Mouse (Mus musculus): ENCODE results near the gene Chaf1a. TPM values are rescaled to one million over a fixed set of nuclear protein-coding genes. Genes with fewer than 3 reads are reported as not detected.
"Not testable (repeated sequence)": the region's sequence is repeated elsewhere in the genome, so short reads cannot be mapped to it uniquely, and the experiment has no call there.

The Chaf1a gene
- polyA plus RNA-seq, 1 experiment = 33.6 TPM

GRCm38 (mm10) chr17:56103465-56104285, 63.4 kb downstream of the Chaf1a start:
- TF ChIP-seq EP300 (IDR thresholded peaks at IDR 0.05; ENCODE audit: insufficient read depth, low read depth, low read length) = no peak
- TF ChIP-seq CTCF (IDR thresholded peaks at IDR 0.05; ENCODE audit: low read depth, low read length) = no peak
- TF ChIP-seq POLR2A (IDR thresholded peaks at IDR 0.05; ENCODE audit: insufficient read depth, low read length) = no peak
- H3K27ac ChIP-seq (ENCODE audit: insufficient read depth, low read length) = no peak overlapping the region
- no peaks in the 10 kb centered on the region for H3K4me1 ChIP-seq (ENCODE audit: control insufficient read depth, insufficient read depth, low read length)
- no peaks in the 10 kb centered on the region for H3K9me3 ChIP-seq (replicated peaks; ENCODE audit: control insufficient read depth, insufficient read depth, low read length, poor library complexity, severe bottlenecking)
- no peaks in the 10 kb centered on the region for H3K27me3 ChIP-seq (ENCODE audit: control insufficient read depth, insufficient read depth, low read length, poor library complexity, severe bottlenecking)
- H3K9ac ChIP-seq (ENCODE audit: low read depth, poor library complexity, severe bottlenecking) = no peak overlapping the region
- no peak overlapping the region for H3K4me3 ChIP-seq (ENCODE audit: low read depth, low read length)
- peaks cover 20% of the 10 kb centered on the region for H3K36me3 ChIP-seq (ENCODE audit: control insufficient read depth, insufficient read depth, low read length, poor library complexity, severe bottlenecking)

- H3K9me3 ChIP-seq (replicated peaks; ENCODE audit: control insufficient read depth, insufficient read depth, low read length, poor library complexity, severe bottlenecking); H3K27me3 ChIP-seq (ENCODE audit: control insufficient read depth, insufficient read depth, low read length, poor library complexity, severe bottlenecking); H3K4me3 ChIP-seq (ENCODE audit: low read depth, low read length); H3K9ac ChIP-seq (ENCODE audit: low read depth, poor library complexity, severe bottlenecking); H3K27ac ChIP-seq (ENCODE audit: insufficient read depth, low read length); H3K4me1 ChIP-seq (ENCODE audit: control insufficient read depth, insufficient read depth, low read length): not testable (repeated sequence)
- H3K36me3 ChIP-seq (ENCODE audit: control insufficient read depth, insufficient read depth, low read length, poor library complexity, severe bottlenecking) = peaks cover 12% of the 10 kb centered on the region
Observed at GRCm38 (mm10) chr17:56104821-56105220, 64.6 kb downstream of the Chaf1a start.

GRCm38 (mm10) chr17:56106436-56106835, 66.2 kb downstream of the Chaf1a start:
- not testable (repeated sequence) for H3K9ac ChIP-seq (ENCODE audit: low read depth, poor library complexity, severe bottlenecking); H3K27ac ChIP-seq (ENCODE audit: insufficient read depth, low read length); H3K9me3 ChIP-seq (replicated peaks; ENCODE audit: control insufficient read depth, insufficient read depth, low read length, poor library complexity, severe bottlenecking); H3K36me3 ChIP-seq (ENCODE audit: control insufficient read depth, insufficient read depth, low read length, poor library complexity, severe bottlenecking); H3K4me3 ChIP-seq (ENCODE audit: low read depth, low read length); H3K27me3 ChIP-seq (ENCODE audit: control insufficient read depth, insufficient read depth, low read length, poor library complexity, severe bottlenecking); H3K4me1 ChIP-seq (ENCODE audit: control insufficient read depth, insufficient read depth, low read length)

GRCm38 (mm10) chr17:56106981-56107380, 66.7 kb downstream of the Chaf1a start:
- no peaks in the 10 kb centered on the region for H3K4me1 ChIP-seq (ENCODE audit: control insufficient read depth, insufficient read depth, low read length)
- no peaks in the 10 kb centered on the region for H3K27me3 ChIP-seq (ENCODE audit: control insufficient read depth, insufficient read depth, low read length, poor library complexity, severe bottlenecking)
- H3K36me3 ChIP-seq (ENCODE audit: control insufficient read depth, insufficient read depth, low read length, poor library complexity, severe bottlenecking) = peaks cover 3% of the 10 kb centered on the region
- H3K9ac ChIP-seq (ENCODE audit: low read depth, poor library complexity, severe bottlenecking) = no peak overlapping the region
- no peak for TF ChIP-seq EP300 (IDR thresholded peaks at IDR 0.05; ENCODE audit: insufficient read depth, low read depth, low read length)
- H3K9me3 ChIP-seq (replicated peaks; ENCODE audit: control insufficient read depth, insufficient read depth, low read length, poor library complexity, severe bottlenecking) = no peaks in the 10 kb centered on the region
- no peak overlapping the region for H3K4me3 ChIP-seq (ENCODE audit: low read depth, low read length)
- H3K27ac ChIP-seq (ENCODE audit: insufficient read depth, low read length) = no peak overlapping the region

GRCm38 (mm10) chr17:56107736-56108135, 67.5 kb downstream of the Chaf1a start:
- no peak overlapping the region for H3K9ac ChIP-seq (ENCODE audit: low read depth, poor library complexity, severe bottlenecking)
- H3K9me3 ChIP-seq (replicated peaks; ENCODE audit: control insufficient read depth, insufficient read depth, low read length, poor library complexity, severe bottlenecking) = no peaks in the 10 kb centered on the region
- H3K27ac ChIP-seq (ENCODE audit: insufficient read depth, low read length) = no peak overlapping the region

GRCm38 (mm10) chr17:56108334-56109044, 68.2 kb downstream of the Chaf1a start:
- Histone ChIP-seq H3K4me1 (ENCODE audit: control insufficient read depth, insufficient read depth, low read length) (no peaks in the 10 kb centered on the region), H3K4me3 (ENCODE audit: low read depth, low read length) (no peak overlapping the region), H3K9ac (ENCODE audit: low read depth, poor library complexity, severe bottlenecking) (no peak overlapping the region), H3K9me3 (replicated peaks; ENCODE audit: control insufficient read depth, insufficient read depth, low read length, poor library complexity, severe bottlenecking) (no peaks in the 10 kb centered on the region), H3K36me3 (ENCODE audit: control insufficient read depth, insufficient read depth, low read length, poor library complexity, severe bottlenecking) (peaks cover under 1% of the 10 kb centered on the region; the same call in 1 of the 2 replicates), H3K27ac (ENCODE audit: insufficient read depth, low read length) (no peak overlapping the region), H3K27me3 (ENCODE audit: control insufficient read depth, insufficient read depth, low read length, poor library complexity, severe bottlenecking) (no peaks in the 10 kb centered on the region)
- no peak for TF ChIP-seq POLR2A (IDR thresholded peaks at IDR 0.05; ENCODE audit: insufficient read depth, low read length)
- no peak for TF ChIP-seq EP300 (IDR thresholded peaks at IDR 0.05; ENCODE audit: insufficient read depth, low read depth, low read length)
- no peak for TF ChIP-seq CTCF (IDR thresholded peaks at IDR 0.05; ENCODE audit: low read depth, low read length)

More at GRCm38 (mm10) chr17:56107736-56108135, 67.5 kb downstream of the Chaf1a start:
- TF ChIP-seq EP300 (IDR thresholded peaks at IDR 0.05; ENCODE audit: insufficient read depth, low read depth, low read length) (no peak), CTCF (IDR thresholded peaks at IDR 0.05; ENCODE audit: low read depth, low read length) (no peak), POLR2A (IDR thresholded peaks at IDR 0.05; ENCODE audit: insufficient read depth, low read length) (no peak)
- Histone ChIP-seq H3K4me1 (ENCODE audit: control insufficient read depth, insufficient read depth, low read length) (no peaks in the 10 kb centered on the region), H3K36me3 (ENCODE audit: control insufficient read depth, insufficient read depth, low read length, poor library complexity, severe bottlenecking) (peaks cover 3% of the 10 kb centered on the region; the same call in 1 of the 2 replicates), H3K4me3 (ENCODE audit: low read depth, low read length) (no peak overlapping the region), H3K27me3 (ENCODE audit: control insufficient read depth, insufficient read depth, low read length, poor library complexity, severe bottlenecking) (no peaks in the 10 kb centered on the region)
